Mouse (Mus musculus) midbrain, embryonic 15.5 days (tissue): ENCODE measurements around the gene Nacc2. TPM values are rescaled to one million over a fixed set of nuclear protein-coding genes. Genes with fewer than 3 reads are reported as not detected.

Experiments
- ATAC-seq: fragments of 200-750 bp; cut with Nextera tagmentation; replicated peaks from 2 replicates; pipeline ENCODE4 v1.8.0; 2017; ENCODE audit warnings: moderate TSS enrichment
- H3K27ac ChIP-seq: fragments of 300-500 bp; sonication (generic); 2 replicates; pipeline ENCODE4 v1.5.1; 2015; ENCODE audit warnings: mild to moderate bottlenecking, inconsistent platforms
- H3K27me3 ChIP-seq: fragments of 300-500 bp; sonication (generic); replicated peaks from 2 replicates; pipeline ENCODE4 v1.6.1; 2015; ENCODE audit warnings: inconsistent platforms
- H3K36me3 ChIP-seq: fragments of 300-500 bp; sonication (generic); replicated peaks from 2 replicates; pipeline ENCODE4 v1.6.1; 2015; ENCODE audit warnings: inconsistent platforms
- H3K4me1 ChIP-seq: fragments of 300-500 bp; sonication (generic); 2 replicates; pipeline ENCODE4 v1.6.1; 2015; ENCODE audit warnings: inconsistent platforms
- H3K4me2 ChIP-seq: fragments of 300-500 bp; sonication (generic); 2 replicates; pipeline ENCODE4 v1.6.1; 2015; ENCODE audit warnings: inconsistent platforms, mild to moderate bottlenecking, moderate library complexity
- H3K4me3 ChIP-seq: fragments of 300-500 bp; sonication (generic); 2 replicates; pipeline ENCODE4 v1.5.1; 2015; ENCODE audit warnings: mild to moderate bottlenecking, inconsistent platforms
- H3K9ac ChIP-seq: fragments of 300-500 bp; sonication (generic); 2 replicates; pipeline ENCODE4 v1.6.1; 2015; ENCODE audit warnings: mild to moderate bottlenecking, inconsistent platforms
- H3K9me3 ChIP-seq: fragments of 300-500 bp; sonication (generic); 2 replicates; pipeline ENCODE4 v1.6.1; 2016; ENCODE audit warnings: inconsistent platforms
- WGBS: fragments of 180-500 bp; shearing (Covaris S2); methylation state at CpG from one replicate; pipeline ENCODE4 v1.1.7; 2015; ENCODE audit warnings: mixed read lengths; 5-methylcytosine and 5-hydroxymethylcytosine counted together
- polyA plus RNA-seq: library from polyadenylated mRNA; unstranded; fragments of >200 nt; fragmentation: Nextera tagmentation; extraction: Ambion mirVana; gene quantifications from 2 replicates; pipeline ENCODE4 v1.2.1, GENCODE M21; 2015

Nacc2 gene
- polyA plus RNA-seq, 1 experiment from 2014 or later, result 14.3 TPM

- H3K27me3 ChIP-seq, result no peaks in the 10 kb centered on the region
- no peak overlapping the region for H3K9ac ChIP-seq
- H3K9me3 ChIP-seq, result no peaks in the 10 kb centered on the region
- H3K27ac ChIP-seq, result no peak overlapping the region
- no peak overlapping the region for H3K4me3 ChIP-seq
- no peak overlapping the region for H3K4me2 ChIP-seq
- no peaks in the 10 kb centered on the region for H3K36me3 ChIP-seq
- 66% methylated on average over 7 of the region's 7 CpGs for WGBS
- H3K4me1 ChIP-seq, result no peaks in the 10 kb centered on the region
- no peak for ATAC-seq
Observed at GRCm38 (mm10) chr2:26147706-26148370, 24.8 kb upstream of the Nacc2 start.

DNA sequence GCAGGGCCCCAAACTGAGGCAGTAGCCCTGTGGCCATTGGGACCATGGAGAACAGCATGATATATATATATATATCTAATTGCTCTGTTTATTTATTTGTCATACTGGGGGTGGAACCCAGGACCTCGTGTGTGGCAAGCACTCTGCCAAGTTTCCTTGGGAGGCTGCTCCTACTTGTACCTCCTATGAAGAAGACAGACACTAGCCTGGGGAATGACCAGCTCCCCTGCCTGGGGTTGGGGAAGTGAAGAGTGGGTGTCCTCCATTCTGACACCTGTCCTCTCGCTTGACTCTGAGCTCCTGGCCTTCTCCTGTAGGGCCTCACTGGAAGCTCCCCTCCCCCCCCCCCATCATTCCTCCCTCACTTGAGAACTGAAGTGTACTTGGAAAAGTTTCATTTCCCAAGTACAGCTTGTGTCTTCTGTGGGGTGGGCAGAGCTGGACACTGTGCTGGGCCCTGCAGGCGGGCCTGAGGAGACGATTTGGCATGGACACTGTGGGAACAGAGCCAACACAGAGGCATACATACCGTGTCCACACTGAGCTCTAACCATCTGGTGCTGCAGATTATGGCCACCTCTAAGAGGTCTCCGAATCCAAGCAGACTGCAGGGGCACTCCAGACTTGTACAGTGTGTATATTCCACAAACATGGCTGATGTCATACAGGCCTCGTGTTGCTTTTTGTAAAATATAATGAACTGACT is 23.5 kb upstream of the Nacc2 start:
- no peaks in the 10 kb centered on the region for H3K27me3 ChIP-seq
- 49% methylated on average over 7 of the region's 7 CpGs for WGBS
- no peaks in the 10 kb centered on the region for H3K9me3 ChIP-seq
- no peak overlapping the region; the same call in 1 of the 2 replicates for H3K27ac ChIP-seq
- no peaks in the 10 kb centered on the region for H3K36me3 ChIP-seq
- no peak overlapping the region for H3K9ac ChIP-seq
- ATAC-seq, result no peak
- H3K4me1 ChIP-seq, result peaks cover 5% of the 10 kb centered on the region; the same call in 1 of the 2 replicates
- H3K4me2 ChIP-seq, result no peak overlapping the region
- H3K4me3 ChIP-seq, result no peak overlapping the region

GRCm38 (mm10) chr2:26145113-26145512 is 22.1 kb upstream of the Nacc2 start:
- Histone ChIP-seq H3K9ac (no peak overlapping the region), H3K4me1 (peaks cover 10% of the 10 kb centered on the region), H3K4me2 (no peak overlapping the region), H3K9me3 (no peaks in the 10 kb centered on the region), H3K27ac (no peak overlapping the region), H3K4me3 (no peak overlapping the region), H3K27me3 (no peaks in the 10 kb centered on the region), H3K36me3 (no peaks in the 10 kb centered on the region)
- no peak for ATAC-seq
- 84% methylated on average over 4 of the region's 4 CpGs for WGBS

DNA sequence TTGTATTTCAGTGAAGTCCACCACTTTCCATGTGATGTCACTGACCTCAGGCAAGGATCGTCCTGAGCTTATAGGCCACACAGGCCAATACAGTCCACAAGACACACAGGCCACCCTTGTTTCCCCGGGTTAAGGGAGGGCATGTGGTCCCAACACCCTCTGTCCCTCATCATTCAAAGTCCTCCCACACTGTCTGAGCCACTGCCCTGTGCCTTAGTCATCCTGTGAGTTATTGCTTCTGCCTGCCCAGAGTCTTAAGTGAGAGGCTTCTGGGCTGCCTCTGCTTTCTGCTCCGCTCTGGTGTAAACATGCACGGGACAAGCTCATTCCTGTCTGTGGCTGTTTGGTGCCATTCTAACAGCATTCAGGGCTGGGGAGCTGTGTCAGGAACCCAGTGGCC is 21.3 kb upstream of the Nacc2 start:
- no peak overlapping the region for H3K9ac ChIP-seq
- no peak overlapping the region for H3K27ac ChIP-seq
- H3K36me3 ChIP-seq, result no peaks in the 10 kb centered on the region
- ATAC-seq, result no peak
- no peak overlapping the region for H3K4me3 ChIP-seq
- H3K27me3 ChIP-seq, result no peaks in the 10 kb centered on the region
- 78% methylated on average over 4 of the region's 4 CpGs for WGBS
- peaks cover 13% of the 10 kb centered on the region for H3K4me1 ChIP-seq
- no peaks in the 10 kb centered on the region for H3K9me3 ChIP-seq
- H3K4me2 ChIP-seq, result no peak overlapping the region

DNA sequence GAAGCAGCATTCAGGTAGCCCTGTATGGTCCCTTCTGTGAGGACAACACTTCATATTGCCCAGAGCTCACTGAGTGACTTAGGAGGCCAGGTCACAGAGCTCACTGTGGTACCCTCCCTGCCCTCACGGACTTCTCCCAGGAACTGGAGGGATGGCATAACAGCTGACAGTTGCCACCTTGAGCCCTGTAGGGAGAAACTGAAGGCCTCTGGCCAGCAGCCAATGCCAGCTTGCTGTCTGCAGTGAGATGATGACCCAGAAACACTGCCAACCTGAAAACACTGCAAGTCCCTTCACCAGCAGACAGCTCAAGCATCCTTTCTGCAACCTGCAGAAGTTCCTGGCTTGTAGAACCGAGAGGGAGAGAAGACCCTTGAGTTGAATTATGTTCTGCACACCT is 20.5 kb upstream of the Nacc2 start:
- Histone ChIP-seq H3K4me1 (peaks cover 21% of the 10 kb centered on the region), H3K27ac (no peak overlapping the region), H3K9me3 (no peaks in the 10 kb centered on the region), H3K9ac (no peak overlapping the region), H3K27me3 (no peaks in the 10 kb centered on the region), H3K4me3 (no peak overlapping the region), H3K4me2 (no peak overlapping the region), H3K36me3 (no peaks in the 10 kb centered on the region)
- whole genome bisulfite sequencing, result 76% methylated on average over 2 of the region's 2 CpGs
- no peak for ATAC-seq

DNA sequence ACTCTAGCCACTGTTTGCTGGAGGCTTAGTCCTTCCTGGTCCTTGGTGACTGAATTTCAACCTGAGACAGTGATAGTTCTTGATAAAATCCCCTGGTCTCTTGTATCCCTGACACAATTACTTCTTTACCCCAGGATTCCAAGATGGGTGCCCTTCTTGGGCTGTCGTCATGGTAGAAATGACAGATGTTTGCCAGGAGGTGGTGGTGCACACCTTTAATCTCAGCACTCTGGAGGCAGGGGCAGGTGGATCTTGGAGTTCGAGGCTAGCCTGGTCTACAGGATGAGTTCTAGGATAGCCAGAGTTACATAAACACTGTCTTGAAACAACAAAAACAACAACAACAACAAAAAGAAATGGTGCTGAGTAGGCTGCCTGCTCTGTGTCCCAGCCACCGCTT is 20.0 kb upstream of the Nacc2 start:
- ATAC-seq, result no peak
- no peaks in the 10 kb centered on the region for H3K9me3 ChIP-seq

GRCm38 (mm10) chr2:26141893-26142635 is 19.0 kb upstream of the Nacc2 start:
- Histone ChIP-seq H3K4me2 (no peak overlapping the region), H3K27ac (no peak overlapping the region), H3K36me3 (peaks cover 4% of the 10 kb centered on the region; the same call in 1 of the 2 replicates), H3K9me3 (no peaks in the 10 kb centered on the region), H3K9ac (no peak overlapping the region), H3K27me3 (no peaks in the 10 kb centered on the region), H3K4me1 (peaks cover 25% of the 10 kb centered on the region), H3K4me3 (no peak overlapping the region)
- 67% methylated on average over 12 of the region's 12 CpGs for WGBS
- no peak for ATAC-seq

More for the DNA sequence above, 20.0 kb upstream of the Nacc2 start:
- peaks cover 25% of the 10 kb centered on the region for H3K4me1 ChIP-seq
- H3K27me3 ChIP-seq, result no peaks in the 10 kb centered on the region
- 81% methylated on average over 3 of the region's 3 CpGs for WGBS
- H3K4me3 ChIP-seq, result no peak overlapping the region
- H3K4me2 ChIP-seq, result no peak overlapping the region
- H3K9ac ChIP-seq, result no peak overlapping the region
- H3K36me3 ChIP-seq, result no peaks in the 10 kb centered on the region; the same call in 1 of the 2 replicates
- no peak overlapping the region for H3K27ac ChIP-seq

GRCm38 (mm10) chr2:26140903-26141302 is 17.9 kb upstream of the Nacc2 start:
- peak overlapping the region; percentile 98 for H3K27ac ChIP-seq
- H3K9ac ChIP-seq, result peak overlapping the region; percentile 60
- no peak; the same call in 1 of the 2 replicates for ATAC-seq
- WGBS, result 12% methylated on average over 6 of the region's 6 CpGs
- H3K9me3 ChIP-seq, result no peaks in the 10 kb centered on the region
- H3K36me3 ChIP-seq, result peaks cover 4% of the 10 kb centered on the region; the same call in 1 of the 2 replicates
- H3K27me3 ChIP-seq, result no peaks in the 10 kb centered on the region
- H3K4me3 ChIP-seq, result peak overlapping the region; percentile 76
- H3K4me1 ChIP-seq, result peaks cover 25% of the 10 kb centered on the region
- peak overlapping the region; percentile 92 for H3K4me2 ChIP-seq

DNA sequence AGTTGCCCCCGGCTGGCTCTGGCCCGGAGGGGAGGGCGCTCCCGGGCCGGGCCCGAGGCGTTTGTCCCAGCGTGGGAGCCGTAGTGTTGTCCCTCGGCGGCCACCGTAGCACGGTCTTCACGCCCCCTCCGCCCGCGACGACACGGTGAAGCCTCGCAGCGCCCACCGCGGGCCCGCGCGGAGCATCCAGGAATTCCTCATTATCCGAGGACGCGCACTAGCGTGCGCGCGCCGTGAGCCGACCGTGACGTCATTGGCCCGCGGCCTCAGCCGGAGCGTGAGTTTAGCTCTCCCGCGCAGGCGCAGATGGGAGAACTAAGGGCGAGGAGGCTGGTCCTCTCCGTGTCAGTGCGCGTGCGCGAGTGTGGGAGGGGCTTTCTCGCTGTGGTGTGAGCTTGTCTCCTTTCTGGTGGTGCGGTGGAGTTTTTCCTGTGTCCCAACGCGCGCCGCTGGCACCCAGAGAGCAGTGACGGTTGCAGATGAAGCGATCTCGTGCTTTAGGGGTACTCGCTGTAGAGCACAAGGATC is 17.3 kb upstream of the Nacc2 start:
- H3K4me3 ChIP-seq, result peak overlapping the region; percentile 76
- H3K4me1 ChIP-seq, result peaks cover 25% of the 10 kb centered on the region
- peaks cover 4% of the 10 kb centered on the region; the same call in 1 of the 2 replicates for H3K36me3 ChIP-seq
- no peaks in the 10 kb centered on the region for H3K9me3 ChIP-seq
- peak overlapping the region; percentile 98 for H3K27ac ChIP-seq
- WGBS, result under 1% methylated on average over 57 of the region's 60 CpGs
- peak overlapping the region; percentile 88 for H3K9ac ChIP-seq
- ATAC-seq, result peak; percentile 89
- H3K4me2 ChIP-seq, result peak overlapping the region; percentile 92
- no peaks in the 10 kb centered on the region for H3K27me3 ChIP-seq

GRCm38 (mm10) chr2:26139545-26140206 is 16.7 kb upstream of the Nacc2 start:
- no peaks in the 10 kb centered on the region for H3K9me3 ChIP-seq
- H3K27me3 ChIP-seq, result no peaks in the 10 kb centered on the region
- peak overlapping the region; percentile 92 for H3K4me2 ChIP-seq
- peaks cover 4% of the 10 kb centered on the region; the same call in 1 of the 2 replicates for H3K36me3 ChIP-seq
- H3K4me1 ChIP-seq, result peaks cover 25% of the 10 kb centered on the region
- WGBS, result under 1% methylated on average over 60 of the region's 60 CpGs
- peak overlapping the region; percentile 98 for H3K27ac ChIP-seq
- peak overlapping the region; percentile 76 for H3K4me3 ChIP-seq
- ATAC-seq, result peak; percentile 73
- peak overlapping the region; percentile 88 for H3K9ac ChIP-seq

DNA sequence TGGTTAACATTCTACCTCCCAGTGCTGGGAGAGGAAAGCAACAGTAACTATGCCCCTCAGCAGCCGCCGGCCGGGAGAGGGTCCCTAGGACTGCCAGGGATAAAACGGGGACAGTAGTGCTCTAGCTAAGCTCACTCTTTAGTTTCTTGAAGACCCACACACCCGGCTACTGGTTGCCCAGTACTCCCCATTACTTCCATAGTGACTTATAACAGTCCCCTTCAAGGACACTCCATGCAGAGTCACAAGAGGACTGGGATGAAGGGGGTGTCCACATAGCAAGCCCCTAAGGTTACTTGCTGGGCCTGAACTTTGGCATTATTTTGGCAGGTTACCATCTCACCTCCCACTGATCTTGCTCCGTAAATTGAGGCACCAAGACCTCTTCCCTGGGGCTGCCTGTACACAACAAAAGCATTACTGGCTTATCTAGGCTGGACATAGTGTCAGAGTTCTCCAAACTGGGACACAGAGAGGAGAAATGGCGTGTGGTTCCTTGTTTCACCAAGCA is 16.1 kb upstream of the Nacc2 start:
- H3K9ac ChIP-seq, result peak overlapping the region; percentile 88
- ATAC-seq, result no peak
- peak overlapping the region; percentile 92 for H3K4me2 ChIP-seq
- H3K27me3 ChIP-seq, result no peaks in the 10 kb centered on the region
- H3K4me3 ChIP-seq, result peak overlapping the region; percentile 76
- H3K36me3 ChIP-seq, result peaks cover 4% of the 10 kb centered on the region; the same call in 1 of the 2 replicates
- peak overlapping the region; percentile 98 for H3K27ac ChIP-seq
- no peaks in the 10 kb centered on the region for H3K9me3 ChIP-seq
- WGBS, result 48% methylated on average over 7 of the region's 7 CpGs
- peaks cover 25% of the 10 kb centered on the region for H3K4me1 ChIP-seq
